Mouse (Mus musculus): ENCODE data around the gene Mcrip1.
A peak's percentile ranks its signal among the peaks of the same experiment; 100 is the strongest.
"Not testable (repeated sequence)": the region's sequence is repeated elsewhere in the genome, so short reads cannot be mapped to it uniquely, and the experiment has no call there.

Gene Mcrip1

DNA sequence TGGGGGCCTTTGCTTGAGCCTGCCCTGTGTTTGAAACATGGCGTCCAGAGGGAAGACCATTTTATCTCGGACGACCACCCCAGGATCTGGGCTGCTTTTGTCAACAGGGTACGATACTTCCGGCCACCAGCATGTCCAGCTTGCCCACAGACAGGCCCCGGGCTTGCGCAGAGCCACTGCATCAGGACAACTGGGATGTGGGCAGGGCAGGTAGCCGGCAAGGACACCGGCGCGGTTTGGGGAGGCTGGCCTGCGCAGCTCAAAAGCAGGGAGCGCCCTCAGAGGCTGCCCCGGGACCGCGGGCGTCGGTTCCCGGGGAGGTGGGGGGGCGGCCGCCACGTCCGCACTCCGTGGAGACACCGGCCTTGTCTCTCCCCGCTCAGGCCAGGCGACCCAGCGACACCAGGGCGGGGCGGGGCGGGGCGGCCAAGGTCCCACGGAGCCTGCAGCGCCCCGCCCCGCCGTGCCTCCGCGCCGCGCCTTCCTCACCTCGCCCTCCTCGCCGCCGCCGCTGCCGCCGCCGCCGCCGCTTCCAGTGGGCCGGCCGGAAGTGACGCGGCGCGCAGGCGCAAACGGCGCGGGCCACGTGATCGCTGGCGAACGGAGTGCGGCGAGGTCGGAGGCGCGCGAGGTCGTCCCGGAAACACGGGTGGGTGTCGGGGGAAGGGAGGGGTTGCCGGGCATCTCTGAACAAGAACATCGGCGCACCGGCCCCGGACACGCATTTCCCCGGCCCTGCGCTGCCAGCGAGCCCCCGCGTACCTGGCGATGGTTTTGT, at the start of gene Mcrip1:
TSS of gene Mcrip1 (minus strand) at position 560 of the 778 bp plus-strand sequence.
- DNase-seq (ENCODE audit: low spot score in 2 of 2): peak; percentile 90 to 93

DNA sequence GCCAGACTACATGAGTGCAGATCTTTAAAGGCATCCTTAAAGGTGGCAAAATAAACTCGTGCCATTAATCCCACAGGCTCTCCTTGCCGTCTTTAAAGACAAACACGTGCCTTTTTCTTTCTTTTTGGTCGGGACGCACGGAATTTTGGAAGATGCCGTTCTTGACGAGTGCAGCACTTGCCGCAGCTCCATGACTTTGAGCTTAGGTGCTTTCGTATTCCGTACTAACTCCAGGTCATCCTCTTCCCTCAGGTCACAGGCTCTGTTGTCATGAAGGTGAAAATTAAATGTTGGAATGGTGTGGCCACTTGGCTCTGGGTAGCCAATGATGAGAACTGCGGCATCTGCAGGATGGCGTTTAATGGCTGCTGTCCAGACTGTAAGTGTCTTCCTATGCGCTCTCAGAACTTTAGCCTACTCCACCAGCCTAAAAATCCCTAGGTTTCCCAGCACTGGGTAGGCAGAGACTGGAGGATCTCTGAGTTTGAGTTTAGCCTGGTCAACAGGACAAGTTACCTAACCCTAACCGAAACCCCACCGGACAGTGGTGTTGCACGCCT, 49.5 kb upstream of the Mcrip1 start:
- no peak for DNase-seq (ENCODE audit: low spot score in 2 of 2)

DNA sequence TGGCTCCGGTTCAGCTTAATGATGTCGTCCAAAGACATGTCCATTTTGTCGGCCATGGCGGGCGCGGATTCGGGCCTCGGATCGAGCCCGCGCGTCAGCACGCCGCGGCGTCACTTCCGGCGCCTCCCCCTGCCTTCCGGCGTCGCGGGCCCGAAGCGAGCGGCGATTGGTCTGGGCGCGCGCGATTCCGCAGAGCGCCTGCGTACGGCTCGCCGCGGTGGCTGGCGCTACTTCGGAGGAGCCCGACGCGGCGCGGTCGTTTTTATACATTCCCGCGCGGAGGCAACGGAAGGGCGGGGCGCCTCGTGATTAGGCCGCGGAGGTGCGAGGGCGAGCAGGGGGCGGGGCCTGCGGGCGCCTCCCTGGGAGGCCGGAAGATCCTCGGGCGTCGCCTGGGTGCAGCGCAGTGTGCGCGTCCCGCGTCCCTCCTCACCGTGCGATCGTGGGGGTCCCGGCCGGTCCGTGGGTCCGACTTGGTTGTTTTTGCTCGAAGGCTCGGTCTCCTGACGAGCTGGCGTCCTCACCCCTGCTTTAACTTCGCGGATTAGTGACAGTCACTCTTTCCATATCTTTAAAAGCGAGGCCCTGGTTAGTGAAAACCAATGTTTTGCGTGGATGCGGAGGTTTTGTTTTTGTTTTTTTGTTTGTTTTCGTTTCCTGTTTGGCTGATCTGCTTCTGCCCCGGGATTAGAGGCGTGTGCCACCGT, 48.9 kb upstream of the Mcrip1 start, which contains the start of the genes Alyref and Anapc11:
TSS of gene Alyref (minus strand) at position 83 of the 707 bp plus-strand sequence.
TSS of gene Anapc11 (plus strand) at position 139 of the 707 bp plus-strand sequence.
- peak; percentile 92 to 93 for DNase-seq (ENCODE audit: low spot score in 2 of 2)

DNA sequence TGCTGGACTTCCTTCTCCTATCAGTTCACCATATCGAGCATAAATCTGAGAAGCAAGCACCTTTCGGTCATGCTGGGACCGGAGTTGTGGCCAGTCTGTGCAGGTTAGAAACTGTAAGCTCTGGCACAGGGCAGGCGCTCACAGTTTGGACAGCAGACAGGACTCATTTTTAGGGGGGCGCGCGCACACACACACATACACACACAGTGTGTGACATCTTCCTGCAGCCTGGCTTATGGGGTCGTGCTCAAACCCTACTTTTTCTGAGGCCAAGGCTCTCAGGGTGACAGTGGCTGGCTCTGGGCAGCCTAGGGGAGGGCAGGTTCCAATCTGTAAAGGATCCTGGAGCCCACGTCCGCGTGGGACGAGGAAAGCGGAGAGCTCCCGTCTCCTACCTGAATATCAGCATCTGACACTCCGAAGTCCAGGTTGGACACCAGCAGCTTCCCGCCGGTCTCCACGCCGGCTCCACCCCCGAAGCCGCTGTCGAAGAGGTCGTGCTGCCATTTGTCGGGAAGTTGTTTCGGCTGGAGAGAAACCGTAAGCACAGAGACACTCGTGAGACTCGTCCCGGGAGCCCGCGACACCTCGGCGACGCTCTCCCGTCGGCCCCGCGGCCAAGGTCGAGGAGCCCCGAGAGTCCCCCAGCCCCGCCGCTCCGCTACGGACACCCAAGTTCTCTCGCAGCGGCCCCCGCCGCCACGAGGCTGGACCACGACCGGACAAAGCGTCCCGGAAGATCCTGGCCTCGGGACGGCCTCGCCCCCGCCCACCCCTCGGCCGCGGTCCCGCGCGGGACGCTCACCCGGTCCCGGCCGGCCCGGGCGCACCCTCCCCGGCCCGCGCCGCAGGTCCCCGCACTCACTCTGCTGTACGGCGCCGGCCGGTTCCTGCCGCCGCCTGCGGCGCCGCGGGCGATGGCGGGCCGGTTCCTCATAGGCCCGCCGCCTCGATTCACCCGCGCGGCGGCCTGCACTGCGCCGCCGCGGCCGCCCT, 48.0 kb upstream of the Mcrip1 start:
- no peak for DNase-seq (ENCODE audit: low spot score in 2 of 2)

DNA sequence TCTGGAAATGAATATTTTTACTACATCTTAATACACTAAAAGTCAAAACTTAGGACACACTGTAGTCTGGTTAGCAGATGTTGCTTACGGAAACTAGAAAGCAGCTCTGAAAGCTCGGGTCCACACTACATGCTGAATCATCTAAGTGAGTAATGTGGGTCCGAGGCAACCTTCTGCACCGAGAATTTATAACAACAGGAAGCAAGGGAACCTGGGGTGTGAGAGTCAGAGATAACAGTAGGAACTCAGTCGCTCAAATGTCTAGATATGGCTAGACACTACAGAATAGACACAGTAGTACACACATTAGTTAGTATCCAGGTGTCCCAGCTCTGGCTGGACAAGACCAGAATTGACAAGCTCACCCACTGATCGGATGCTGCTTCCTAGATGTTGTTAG, 39.0 kb upstream of the Mcrip1 start:
- DNase-seq (ENCODE audit: low spot score in 2 of 2): no peak

DNA sequence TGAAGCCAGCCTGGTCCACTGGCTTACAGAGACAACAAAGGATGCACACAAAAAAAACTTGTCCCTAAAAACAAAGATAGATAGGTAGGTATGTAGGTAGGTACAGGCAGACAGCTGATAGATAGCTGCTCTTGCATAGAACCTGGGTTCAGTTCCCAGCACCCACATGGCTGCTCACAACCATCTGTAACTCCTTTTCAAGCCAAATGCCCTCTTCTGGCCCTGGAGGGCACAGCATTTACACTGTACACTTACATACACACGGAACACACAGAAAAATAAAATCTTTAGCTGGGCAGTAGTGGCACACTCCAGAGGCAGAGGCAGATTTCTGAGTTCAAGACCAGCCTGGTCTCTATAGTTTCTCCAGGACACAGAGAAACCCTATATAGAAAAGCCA, 34.4 kb upstream of the Mcrip1 start:
- DNase-seq (ENCODE audit: low spot score in 2 of 2): no peak

DNA sequence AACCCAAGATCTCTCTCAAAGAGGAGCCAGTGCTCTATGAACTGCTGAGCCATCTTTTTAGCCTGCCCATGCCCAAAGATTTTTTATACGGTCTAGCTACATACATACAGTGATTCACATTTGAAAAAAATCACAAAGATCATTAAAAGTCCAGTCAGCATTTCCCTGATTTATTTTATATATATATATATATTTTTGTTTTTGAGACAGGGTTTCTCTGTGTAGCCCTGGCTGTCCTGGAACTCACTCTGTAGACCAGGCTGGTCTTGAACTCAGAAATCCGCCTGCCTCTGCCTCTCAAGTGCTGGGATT, 33.4 kb upstream of the Mcrip1 start:
- DNase-seq (ENCODE audit: low spot score in 2 of 2): not testable (repeated sequence)

DNA sequence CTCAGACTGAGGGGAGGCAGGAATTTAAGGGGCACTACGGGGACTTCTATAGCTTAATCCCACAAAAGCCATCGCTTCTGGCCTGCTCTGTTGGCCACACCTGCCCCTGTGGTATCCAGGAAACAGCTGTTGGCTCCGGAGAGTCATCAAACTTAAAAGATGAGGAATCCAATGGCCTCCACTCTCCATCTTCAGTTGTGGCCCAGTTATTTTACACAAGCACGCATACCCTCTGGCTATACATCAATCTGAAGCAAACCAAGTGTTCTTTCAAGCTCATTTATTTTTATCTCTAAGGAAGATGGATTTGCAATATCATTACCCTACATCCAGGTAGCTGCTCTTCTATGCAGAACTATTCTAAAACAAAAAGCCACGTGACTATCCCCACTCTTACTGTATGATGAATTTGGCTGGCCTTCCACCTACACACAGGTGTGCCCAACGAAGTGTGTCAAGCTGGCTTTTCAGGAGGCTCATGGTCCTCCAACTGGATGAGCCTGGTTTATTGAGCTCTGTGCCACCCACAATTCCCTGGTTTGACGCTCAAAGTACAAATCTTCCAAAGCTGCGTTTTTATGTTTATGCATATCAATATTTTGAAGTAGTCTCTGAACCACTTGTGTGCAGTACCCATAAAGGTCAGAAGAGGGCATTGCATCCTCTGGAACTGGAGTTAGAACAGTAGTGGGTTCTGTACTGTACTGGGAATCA, 32.9 kb upstream of the Mcrip1 start:
- DNase-seq (ENCODE audit: low spot score in 2 of 2): no peak

DNA sequence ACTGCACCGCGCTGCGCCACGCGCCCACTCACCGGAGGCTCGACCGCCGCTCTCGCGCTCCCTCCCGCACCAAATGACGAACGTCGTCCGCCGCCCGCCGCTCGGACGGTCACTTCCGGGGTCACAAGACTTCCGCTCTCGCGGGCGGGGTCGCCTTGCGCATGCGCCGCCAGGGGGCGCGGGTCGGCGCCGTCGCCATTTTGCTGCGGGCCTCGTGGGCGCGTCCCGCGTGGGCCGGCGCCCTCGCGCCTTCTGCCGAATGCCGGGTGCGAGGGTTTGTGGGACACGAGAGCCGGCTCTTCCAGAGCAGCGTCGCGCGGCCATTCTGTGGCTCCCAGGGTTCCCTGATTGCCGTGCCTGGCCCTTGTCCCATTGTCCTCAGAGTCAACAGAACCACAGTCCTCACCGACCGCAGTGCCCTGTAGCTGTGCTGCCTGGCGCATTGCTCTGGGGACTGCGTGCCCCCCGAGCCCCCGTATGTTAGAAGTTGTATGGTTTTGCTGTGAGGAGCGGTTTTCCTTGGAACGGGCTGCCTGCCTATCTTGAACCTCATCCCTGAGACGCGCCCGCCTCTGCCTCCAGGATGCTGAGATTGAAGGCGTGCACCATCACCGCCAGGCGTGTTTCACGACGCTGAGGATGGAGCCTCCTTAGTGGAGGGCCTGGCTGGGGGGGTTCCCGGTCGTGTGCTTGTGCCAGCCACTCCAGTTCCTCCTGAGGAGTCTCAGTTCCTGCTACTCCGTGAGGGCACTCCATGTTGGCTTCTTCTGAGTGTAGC, 32.2 kb upstream of the Mcrip1 start, which contains the start of gene Arhgdia:
TSS of gene Arhgdia (minus strand) at position 135 of the 778 bp plus-strand sequence.
- peak; percentile 76 to 86 for DNase-seq (ENCODE audit: low spot score in 2 of 2)

DNA sequence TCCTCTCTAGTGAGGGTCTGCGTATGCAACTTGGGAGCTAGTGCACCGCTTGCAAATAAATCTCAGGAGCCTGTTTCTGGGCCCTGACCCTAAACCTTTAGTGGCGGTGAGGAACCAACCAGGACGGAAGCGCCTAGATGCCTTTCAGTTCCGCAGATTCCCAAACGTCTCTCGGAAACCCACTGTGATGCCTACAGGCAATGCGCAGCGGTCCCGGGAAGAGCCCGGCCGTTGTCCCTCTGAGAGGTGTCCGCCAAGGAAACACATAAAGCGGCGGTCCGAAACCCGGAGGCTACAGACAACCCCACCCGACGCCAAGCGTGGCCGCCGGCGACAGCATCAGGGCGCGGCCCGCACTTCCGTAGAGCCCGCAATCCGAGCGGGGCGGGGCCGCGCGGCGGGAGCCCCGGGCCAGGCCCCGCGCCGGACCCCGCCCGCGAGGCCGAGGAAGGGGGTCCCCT, 31.4 kb upstream of the Mcrip1 start:
- peak in 1 of 2 experiments; percentile 35 for DNase-seq (ENCODE audit: low spot score in 2 of 2)

DNA sequence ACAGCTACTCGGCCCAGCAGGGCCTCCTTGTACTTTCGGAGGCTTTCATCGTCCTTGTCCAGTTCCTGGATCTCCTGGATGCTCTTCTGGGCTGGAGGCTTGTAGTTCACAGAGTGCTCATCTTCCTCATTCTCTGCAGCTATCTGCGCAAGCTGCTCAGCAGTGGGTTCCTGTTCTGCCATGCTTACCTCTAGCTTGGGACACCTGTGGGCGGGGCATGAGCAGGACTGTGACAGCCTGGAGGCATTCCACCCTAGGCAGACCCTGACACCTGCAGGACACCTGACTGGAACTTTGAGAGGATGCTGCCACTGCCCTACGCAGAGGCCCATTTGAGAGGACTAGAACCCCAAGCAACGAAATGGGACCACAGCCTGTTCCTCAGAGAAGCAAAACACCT, 30.7 kb upstream of the Mcrip1 start:
- DNase-seq (ENCODE audit: low spot score in 2 of 2): peak in 1 of 2 experiments; percentile 20

DNA sequence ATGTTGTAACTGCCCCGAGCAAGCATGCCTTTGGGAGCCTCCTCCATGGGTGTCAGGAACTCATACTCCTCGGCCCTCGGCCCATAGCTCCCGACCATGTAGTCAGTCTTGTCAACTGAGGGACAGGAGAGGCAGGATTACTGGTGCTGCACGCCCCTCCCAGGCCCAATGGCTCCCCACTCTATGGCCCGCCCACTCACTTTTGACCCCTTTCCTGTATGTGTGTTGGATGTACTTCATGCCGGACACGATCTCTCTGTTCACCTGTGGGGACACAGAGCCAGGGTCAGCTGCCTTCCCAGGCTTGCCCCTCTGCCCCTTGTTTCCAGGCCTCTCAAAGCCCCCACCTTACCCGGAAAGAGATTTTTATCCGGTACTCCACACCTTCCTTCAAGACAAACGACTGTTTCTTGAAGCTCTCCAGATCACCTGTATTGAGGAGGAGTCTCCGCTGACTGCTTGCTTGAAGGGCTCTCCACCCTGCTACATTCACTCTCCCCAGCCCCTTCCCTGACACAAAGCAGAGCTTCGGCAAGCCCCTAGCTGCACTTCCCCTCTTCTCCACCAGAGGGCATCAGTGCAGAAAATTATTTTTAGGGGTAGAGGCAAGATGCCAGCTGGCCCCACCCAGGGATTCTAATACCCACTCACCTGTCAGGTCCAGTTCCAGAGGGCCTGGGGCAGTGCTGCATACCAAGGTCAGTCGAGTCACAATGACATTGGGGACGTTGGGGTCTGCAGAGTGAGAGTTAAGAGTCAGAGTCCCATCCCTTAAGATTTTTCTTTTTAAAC, 30.0 kb upstream of the Mcrip1 start:
- peak in 1 of 2 experiments; percentile 61 for DNase-seq (ENCODE audit: low spot score in 2 of 2)

DNA sequence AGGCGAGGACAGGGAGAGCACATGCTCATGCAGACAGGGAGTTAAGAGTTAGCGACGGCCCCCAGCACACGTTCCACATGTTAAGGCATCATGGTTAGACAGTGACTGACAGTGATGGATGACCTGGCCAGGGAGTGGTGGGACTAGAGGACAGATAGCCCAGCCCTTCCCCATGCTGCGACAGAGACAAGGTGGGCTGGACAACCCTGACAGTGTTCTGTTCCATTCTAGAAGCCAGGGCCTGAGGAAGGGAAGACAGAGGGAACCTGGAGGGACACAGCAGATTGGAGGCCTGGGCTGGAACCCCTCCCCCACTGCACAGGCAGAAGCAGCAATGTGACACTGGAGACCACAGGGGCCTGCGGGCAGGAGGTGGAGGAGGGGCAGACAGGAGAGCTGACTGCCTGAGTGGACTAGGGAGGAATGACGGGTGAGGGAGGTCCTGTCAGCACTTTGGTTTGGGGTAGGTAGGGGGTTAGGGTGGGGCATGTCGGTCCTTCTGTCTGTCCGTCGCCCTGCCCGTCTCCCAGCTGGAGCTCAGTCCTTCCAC, 29.2 kb upstream of the Mcrip1 start:
- no peak for DNase-seq (ENCODE audit: low spot score in 2 of 2)

DNA sequence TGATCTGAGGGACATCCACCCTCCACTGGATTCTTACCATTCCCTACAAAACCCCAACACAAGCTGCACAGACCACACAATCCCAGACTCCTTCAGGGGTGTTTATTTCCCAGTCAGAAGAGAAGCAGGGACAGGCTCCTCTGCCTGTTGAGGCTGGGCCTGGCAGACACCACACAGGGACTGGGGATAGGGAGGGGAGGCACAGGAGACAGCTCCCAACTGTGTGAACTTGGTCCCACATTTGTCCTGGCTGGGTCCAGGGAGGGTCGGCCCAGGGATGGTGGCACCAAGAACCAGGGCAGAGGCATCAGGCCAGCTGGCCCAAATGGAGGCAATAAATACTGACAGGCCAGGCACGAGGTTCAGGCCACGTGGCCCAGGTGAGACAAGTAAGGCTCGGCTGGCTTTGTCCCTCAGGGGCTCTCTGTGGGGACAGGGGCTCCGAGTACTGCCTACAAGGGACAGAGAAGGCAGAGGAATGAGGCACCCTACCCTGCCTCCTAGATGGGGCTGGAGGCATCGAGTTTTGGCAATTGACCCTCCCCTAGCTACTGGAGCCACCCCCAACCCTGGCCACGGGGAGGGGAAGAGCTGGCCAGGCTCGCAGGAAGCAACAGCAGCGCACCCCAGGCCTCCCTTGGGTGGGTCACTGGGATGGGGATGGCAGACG, 28.6 kb upstream of the Mcrip1 start:
- no peak for DNase-seq (ENCODE audit: low spot score in 2 of 2)

DNA sequence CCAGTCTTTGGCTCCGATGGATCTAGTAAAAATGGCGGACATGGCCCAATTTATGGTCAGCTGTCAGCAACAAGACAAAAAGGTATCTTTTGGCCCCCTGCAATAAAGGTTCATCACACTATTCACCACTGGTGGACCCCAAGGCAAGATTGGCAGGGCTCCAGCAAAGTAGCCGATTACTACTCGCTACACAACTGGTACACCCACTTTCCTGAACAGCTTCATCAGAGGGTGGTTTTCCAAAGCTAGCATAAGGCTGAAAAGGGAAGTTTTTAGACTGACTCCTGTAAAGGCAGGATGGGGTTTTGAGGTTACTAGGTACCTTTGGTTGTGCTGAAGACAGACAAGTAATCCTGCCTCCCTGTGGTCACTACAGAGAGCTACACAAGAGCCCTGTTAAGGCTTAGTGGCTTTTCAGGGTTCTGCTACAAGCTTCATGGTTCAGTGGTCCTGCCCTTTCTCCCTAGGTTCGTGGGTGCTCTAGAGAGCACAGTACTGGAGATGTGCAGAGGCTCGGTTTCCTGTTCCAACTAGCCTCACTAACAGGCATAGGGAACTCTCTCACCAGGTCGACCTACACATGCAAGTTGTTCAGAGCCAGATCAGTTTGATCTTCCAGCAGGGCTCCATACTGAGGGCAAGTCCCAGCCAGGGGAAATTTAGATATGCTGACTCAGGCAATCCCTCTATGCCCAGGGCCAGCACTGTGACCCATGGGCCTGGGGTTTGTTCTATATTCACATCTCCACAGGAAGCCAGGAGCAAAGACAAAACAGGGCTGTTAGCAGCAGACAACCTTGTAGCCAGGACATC, 27.9 kb upstream of the Mcrip1 start:
- no peak for DNase-seq (ENCODE audit: low spot score in 2 of 2)

DNA sequence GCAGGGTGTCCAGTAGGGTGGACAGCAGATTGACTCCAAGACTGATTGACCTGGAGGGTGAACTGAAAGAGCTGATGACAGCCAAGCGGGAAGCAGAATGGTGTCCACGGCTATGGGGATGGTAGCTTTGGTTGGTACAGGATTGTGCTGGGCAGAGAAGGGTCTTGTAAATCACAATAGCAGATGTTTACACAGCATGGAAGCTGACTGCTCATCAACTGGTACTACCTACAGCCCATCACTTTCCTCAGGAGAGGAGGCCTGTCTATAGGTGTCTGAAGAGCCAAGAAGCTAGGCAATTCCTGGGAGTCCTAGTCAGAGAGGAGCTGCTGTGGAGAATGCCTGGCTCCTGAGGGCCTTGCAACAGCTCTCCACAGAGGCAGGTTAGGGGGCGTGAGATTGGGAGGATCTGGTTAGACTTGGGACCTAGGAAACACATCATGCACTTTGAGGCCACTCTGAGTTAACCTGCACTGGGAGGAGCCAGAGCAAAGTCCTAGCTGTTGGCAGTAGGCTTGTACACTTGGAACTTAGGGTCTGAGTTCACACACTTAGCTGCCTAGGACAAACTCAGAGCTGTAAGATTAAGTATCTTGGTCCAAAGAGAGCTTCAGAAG, 26.9 kb upstream of the Mcrip1 start:
- DNase-seq (ENCODE audit: low spot score in 2 of 2): no peak

DNA sequence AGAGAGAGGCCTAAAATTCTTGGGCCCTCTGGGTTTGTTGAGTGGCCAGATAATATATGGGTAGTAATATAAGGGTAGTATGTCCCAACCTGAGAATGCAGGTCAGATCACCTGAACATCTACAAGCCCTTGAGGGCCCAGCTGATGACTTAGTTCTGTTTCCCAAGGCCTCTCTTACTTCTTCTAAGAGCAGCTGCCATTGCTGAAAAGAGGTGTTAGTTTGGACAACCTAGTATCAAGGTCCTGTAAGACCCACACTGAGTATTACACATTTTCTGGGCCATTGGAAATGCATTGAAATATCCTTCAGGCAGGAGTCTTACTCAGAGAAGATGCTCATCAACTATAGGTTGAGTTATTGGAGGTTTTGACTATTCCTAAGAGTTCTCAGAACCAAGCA, 26.4 kb upstream of the Mcrip1 start:
- no peak for DNase-seq (ENCODE audit: low spot score in 2 of 2)
